Mouse (Mus musculus) heart, adult 2 months (tissue): ENCODE results near the gene Gm42906. TPM values are rescaled to one million over a fixed set of nuclear protein-coding genes. Genes with fewer than 3 reads are reported as not detected.

ENCODE experiments used
- DNase-seq, 2 experiments: peaks; one replicate each; pipeline ENCODE4 v3.0.0; 2021
- H3K27ac ChIP-seq: fragments of 200-600 bp; 2 replicates; pipeline ENCODE4 v1.8.1; 2022
- H3K27me3 ChIP-seq: fragments of 200-500 bp; 2 replicates; pipeline ENCODE4 v1.6.1; 2012; ENCODE audit warnings: mild to moderate bottlenecking, low read length, inconsistent platforms, mixed read lengths; ENCODE audit not compliant: control insufficient read depth, insufficient read depth
- H3K36me3 ChIP-seq: fragments of 200-500 bp; 2 replicates; pipeline ENCODE4 v1.6.1; 2012; ENCODE audit warnings: low read length, inconsistent platforms; ENCODE audit not compliant: control insufficient read depth, insufficient read depth
- H3K4me1 ChIP-seq: fragments of 200-500 bp; 2 replicates; pipeline ENCODE4 v1.6.1; 2011; ENCODE audit warnings: low read length; ENCODE audit not compliant: control insufficient read depth, insufficient read depth
- H3K4me3 ChIP-seq: fragments of 200-600 bp; 2 replicates; pipeline ENCODE4 v1.8.1; 2022
- H3K79me2 ChIP-seq: fragments of 200-500 bp; replicated peaks from 2 replicates; pipeline ENCODE4 v1.6.1; 2012; ENCODE audit warnings: mild to moderate bottlenecking, inconsistent platforms, low read length, moderate library complexity, mixed read lengths; ENCODE audit not compliant: control insufficient read depth, insufficient read depth
- H3K9ac ChIP-seq: fragments of 200-500 bp; 2 replicates; pipeline ENCODE4 v1.6.1; 2012; ENCODE audit warnings: low read depth, mild to moderate bottlenecking, control low read depth, inconsistent platforms, low read length, mixed read lengths
- CTCF ChIP-seq: fragments of 200-600 bp; IDR thresholded peaks from 2 replicates; pipeline ENCODE4 v1.8.1; 2022; ENCODE audit warnings: antibody characterized with exemption, mild to moderate bottlenecking, moderate library complexity
- EP300 ChIP-seq: fragments of 200-500 bp; IDR thresholded peaks from 2 replicates; pipeline ENCODE4 v1.6.1; 2011; ENCODE audit warnings: low read depth, low read length, control low read depth; ENCODE audit not compliant: insufficient read depth
- POLR2A ChIP-seq: fragments of 200-500 bp; IDR thresholded peaks from 2 replicates; pipeline ENCODE4 v1.6.1; 2011; ENCODE audit warnings: mild to moderate bottlenecking, low read depth, low read length, control low read depth; ENCODE audit not compliant: insufficient read depth
- WGBS: fragments of 180-500 bp; shearing (Covaris S2); methylation state at CpG from one replicate; pipeline ENCODE4 v1.1.7; 2018; 5-methylcytosine and 5-hydroxymethylcytosine counted together
- intact Hi-C: fragments of 180-260 bp; cut with DNase I; formaldehyde crosslinking; loops from one replicate; pipeline ENCODE4 v1.15.1; 2025
- polyA plus RNA-seq: library from polyadenylated mRNA; depleted of rRNA; stranded (reverse); fragments of >200 nt; gene quantifications from 2 replicates; pipeline ENCODE4 v1.2.3, GENCODE M21; 2012
- total RNA-seq, 2 experiments: library from RNA; stranded (reverse); gene quantifications; 2 replicates each; pipeline ENCODE4 v1.2.3; 2021

The Gm42906 gene
- total and polyA plus RNA-seq, 3 experiments = 2.9 TPM; not detected in 2

- no peak overlapping the region for H3K9ac ChIP-seq
- H3K27ac ChIP-seq = no peak overlapping the region
- intact Hi-C loops = no loop called here
- H3K36me3 ChIP-seq = peaks cover 4% of the 10 kb centered on the region
- H3K27me3 ChIP-seq = no peaks in the 10 kb centered on the region
- WGBS = 65% methylated on average over 2 of the region's 2 CpGs
- no peak overlapping the region for H3K4me3 ChIP-seq
- H3K4me1 ChIP-seq = peaks cover 4% of the 10 kb centered on the region
- TF ChIP-seq EP300 (no peak), CTCF (peak; percentile 52)
- H3K79me2 ChIP-seq = peaks cover 9% of the 10 kb centered on the region
- DNase-seq = no peak
Measured at GRCm38 (mm10) chr5:151102262-151102661, 325.7 kb downstream of the Gm42906 start.

- TF ChIP-seq EP300 (no peak), POLR2A (no peak), CTCF (no peak)
- Histone ChIP-seq H3K36me3 (peaks cover 12% of the 10 kb centered on the region), H3K79me2 (peaks cover 7% of the 10 kb centered on the region), H3K4me3 (no peak overlapping the region), H3K9ac (no peak overlapping the region), H3K4me1 (peaks cover 1% of the 10 kb centered on the region), H3K27ac (peak overlapping the region; percentile 32), H3K27me3 (no peaks in the 10 kb centered on the region)
- 80% methylated on average over 6 of the region's 6 CpGs for WGBS
- peak in 1 of 2 experiments; percentile 30 for DNase-seq
- intact Hi-C loops = no loop called here
Measured at GRCm38 (mm10) chr5:151096012-151096411, 332.0 kb downstream of the Gm42906 start.

- DNase-seq = no peak
- no peak overlapping the region for H3K4me3 ChIP-seq
- H3K9ac ChIP-seq = no peak overlapping the region
- H3K27ac ChIP-seq = no peak overlapping the region
- TF ChIP-seq EP300 (no peak), POLR2A (no peak), CTCF (no peak)
- H3K4me1 ChIP-seq = peaks cover 3% of the 10 kb centered on the region
- H3K36me3 ChIP-seq = peaks cover 14% of the 10 kb centered on the region
- no peaks in the 10 kb centered on the region for H3K79me2 ChIP-seq
- H3K27me3 ChIP-seq = no peaks in the 10 kb centered on the region
- 52% methylated on average over 3 of the region's 3 CpGs for WGBS
- intact Hi-C loops = no loop called here
Measured at GRCm38 (mm10) chr5:151092886-151093665, 334.9 kb downstream of the Gm42906 start.

- H3K27me3 ChIP-seq = no peaks in the 10 kb centered on the region
- H3K4me3 ChIP-seq = no peak overlapping the region
- intact Hi-C loops = no loop called here
- no peak overlapping the region for H3K9ac ChIP-seq
- no peak for DNase-seq
- peaks cover 19% of the 10 kb centered on the region for H3K36me3 ChIP-seq
- H3K4me1 ChIP-seq = peaks cover 17% of the 10 kb centered on the region
- 65% methylated on average over 6 of the region's 6 CpGs for WGBS
- no peaks in the 10 kb centered on the region for H3K79me2 ChIP-seq
- TF ChIP-seq EP300 = no peak
- TF ChIP-seq POLR2A = no peak
- TF ChIP-seq CTCF = no peak
- no peak overlapping the region for H3K27ac ChIP-seq
Measured at GRCm38 (mm10) chr5:151090996-151091395, 337.0 kb downstream of the Gm42906 start.

- no peaks in the 10 kb centered on the region for H3K27me3 ChIP-seq
- peaks cover 19% of the 10 kb centered on the region for H3K36me3 ChIP-seq
- H3K4me3 ChIP-seq = no peak overlapping the region
- TF ChIP-seq EP300 (0 out of 2 replicates have a peak, but pooled peaks have one; percentile 19), POLR2A (no peak)
- peaks cover 19% of the 10 kb centered on the region for H3K4me1 ChIP-seq
- H3K9ac ChIP-seq = no peak overlapping the region
- intact Hi-C loops = no loop called here
- H3K27ac ChIP-seq = peak overlapping the region; percentile 32
- 48% methylated on average over 6 of the region's 6 CpGs for WGBS
- DNase-seq = no peak
- H3K79me2 ChIP-seq = peaks cover 2% of the 10 kb centered on the region
Measured at GRCm38 (mm10) chr5:151089201-151089600, 338.8 kb downstream of the Gm42906 start.

GRCm38 (mm10) chr5:151086425-151087202 is 341.3 kb downstream of the Gm42906 start:
- Histone ChIP-seq H3K36me3 (peaks cover 12% of the 10 kb centered on the region), H3K4me3 (no peak overlapping the region), H3K27me3 (no peaks in the 10 kb centered on the region), H3K9ac (no peak overlapping the region), H3K4me1 (peaks cover 19% of the 10 kb centered on the region), H3K79me2 (peaks cover 3% of the 10 kb centered on the region), H3K27ac (peak overlapping the region; percentile 64)
- 37% methylated on average over 9 of the region's 9 CpGs for WGBS
- peak in 1 of 2 experiments; percentile 41 for DNase-seq
- TF ChIP-seq EP300 (no peak), CTCF (no peak), POLR2A (no peak)
- intact Hi-C loops = no loop called here
